Mouse (Mus musculus) adrenal gland (tissue): Measurements from ENCODE around the gene Csf2rb.
"Not testable (repeated sequence)": the region's sequence is repeated elsewhere in the genome, so short reads cannot be mapped to it uniquely, and the experiment has no call there.

ENCODE experiments used
- intact Hi-C: fragments of 180-260 bp; cut with DNase I; formaldehyde crosslinking; loops from one replicate; pipeline ENCODE4 v1.15.1; 2025

Csf2rb gene

DNA sequence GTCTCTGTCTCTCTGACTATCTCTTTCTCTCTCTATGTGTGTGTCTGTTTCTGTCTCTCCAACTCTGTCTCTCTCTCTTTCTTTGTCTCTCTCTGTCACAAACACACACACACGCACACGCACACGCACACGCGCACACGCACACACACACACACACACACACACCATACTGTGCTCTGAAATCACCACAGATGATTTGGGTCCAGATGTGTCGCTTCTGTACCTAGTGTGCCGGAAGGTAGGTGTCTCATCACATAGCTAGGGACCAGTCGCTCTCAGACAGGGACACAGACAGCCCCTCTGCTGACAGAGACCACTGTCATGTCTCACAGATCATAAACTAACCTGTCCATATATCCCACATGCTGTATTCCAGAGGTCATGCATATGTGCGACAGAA lies 1.2 kb downstream of the Csf2rb start:
- intact Hi-C loops: no loop called here

DNA sequence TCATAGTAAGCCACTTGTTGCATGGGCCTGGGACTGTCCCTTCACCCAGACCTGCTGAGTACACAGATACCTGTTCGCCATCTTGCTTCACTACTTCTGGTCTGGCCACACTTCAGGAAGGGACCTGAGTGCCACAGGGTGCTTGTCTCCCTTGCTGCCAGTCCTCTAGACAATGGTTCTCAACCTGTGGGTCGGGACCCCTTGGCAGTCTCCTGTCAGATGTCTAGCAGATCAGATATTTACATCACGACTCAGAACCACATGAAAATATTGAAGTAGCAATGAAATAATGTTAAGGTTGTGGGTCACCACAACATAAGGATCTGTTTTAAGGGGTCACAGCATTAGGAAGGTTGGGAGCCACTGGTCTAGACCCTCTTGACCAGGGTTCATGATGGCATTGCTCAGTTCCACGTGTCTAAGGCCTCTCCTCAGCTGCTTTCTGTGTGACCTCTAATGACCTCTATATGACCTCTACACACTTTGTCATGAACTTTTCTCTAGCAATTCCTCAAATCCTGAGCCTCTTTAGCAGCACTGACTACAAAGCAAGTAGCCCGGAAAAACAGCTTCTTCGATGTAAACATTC lies 2.3 kb downstream of the Csf2rb start:
- intact Hi-C loops: not testable (repeated sequence)

DNA sequence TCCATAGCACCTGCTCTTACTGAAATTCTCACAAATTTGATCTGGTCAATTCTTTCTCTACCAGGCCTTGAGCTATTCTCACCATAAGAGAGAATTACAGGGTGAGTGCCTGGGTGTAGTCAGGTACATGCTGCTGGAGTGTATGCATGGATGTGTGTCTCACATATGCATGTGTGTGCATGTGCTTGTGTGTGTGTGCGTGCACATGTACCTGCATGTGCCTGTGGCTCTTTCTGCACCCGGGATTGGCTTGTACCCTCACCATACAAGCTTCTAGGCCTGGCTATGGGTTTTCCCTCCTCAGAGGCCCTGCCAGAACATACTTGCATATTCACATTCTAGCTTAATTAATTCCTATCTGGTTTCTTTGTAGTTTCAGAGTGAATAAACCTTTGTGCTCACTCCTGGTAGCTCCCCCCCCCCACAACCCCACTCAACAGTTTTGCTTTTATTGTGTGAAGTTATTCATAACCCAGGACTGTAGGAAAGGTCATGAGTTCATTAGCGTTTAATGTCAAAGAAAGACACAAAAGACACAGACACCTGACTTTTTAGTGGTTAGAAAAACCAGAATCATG lies 3.1 kb downstream of the Csf2rb start:
- intact Hi-C loops: no loop called here

DNA sequence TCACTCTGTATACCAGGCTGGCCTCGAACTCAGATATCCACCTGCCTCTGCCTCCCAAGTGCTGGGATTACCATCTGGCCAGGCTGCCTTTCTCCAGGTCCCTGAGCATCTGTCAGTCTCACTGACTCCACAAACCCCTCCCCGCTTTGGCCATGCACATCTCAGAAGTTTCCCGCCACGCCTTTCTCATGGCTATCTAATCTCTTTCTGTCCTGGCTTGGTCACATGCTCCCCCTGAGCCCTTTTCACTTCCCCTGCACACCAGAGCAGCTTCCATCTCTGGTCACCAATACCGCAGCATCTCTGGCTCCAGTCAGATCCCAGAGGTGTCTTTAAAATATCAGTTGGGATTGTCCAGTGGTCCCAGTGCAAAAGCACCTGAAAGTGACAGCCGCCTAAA lies 4.4 kb downstream of the Csf2rb start:
- intact Hi-C loops: loop anchor here (10.0 kb wide), 1 partner anchor 145 kb away; no protein-coding TSS in a partner anchor

DNA sequence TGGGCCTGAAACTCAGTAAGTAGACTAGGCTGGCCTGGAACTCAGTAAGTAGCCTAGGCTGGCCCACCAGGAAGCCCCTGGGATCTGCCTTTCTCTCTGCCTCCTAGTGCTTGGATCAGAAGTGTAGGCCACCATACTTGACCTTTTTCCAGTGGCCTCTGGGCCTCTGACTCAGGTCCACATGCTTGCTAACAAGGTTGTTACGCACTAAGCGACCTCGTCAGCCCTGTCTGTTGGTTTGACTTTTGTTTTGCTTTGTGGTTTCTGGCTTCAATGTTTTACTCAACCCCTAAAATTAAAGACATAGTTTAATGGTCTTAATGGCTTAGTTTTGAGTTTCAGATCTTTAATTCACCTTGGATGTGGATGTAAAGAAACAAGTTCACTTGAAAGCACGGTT lies 5.2 kb downstream of the Csf2rb start:
- intact Hi-C loops: loop anchor here (10.0 kb wide), 1 partner anchor 146 kb away; no protein-coding TSS in a partner anchor

DNA sequence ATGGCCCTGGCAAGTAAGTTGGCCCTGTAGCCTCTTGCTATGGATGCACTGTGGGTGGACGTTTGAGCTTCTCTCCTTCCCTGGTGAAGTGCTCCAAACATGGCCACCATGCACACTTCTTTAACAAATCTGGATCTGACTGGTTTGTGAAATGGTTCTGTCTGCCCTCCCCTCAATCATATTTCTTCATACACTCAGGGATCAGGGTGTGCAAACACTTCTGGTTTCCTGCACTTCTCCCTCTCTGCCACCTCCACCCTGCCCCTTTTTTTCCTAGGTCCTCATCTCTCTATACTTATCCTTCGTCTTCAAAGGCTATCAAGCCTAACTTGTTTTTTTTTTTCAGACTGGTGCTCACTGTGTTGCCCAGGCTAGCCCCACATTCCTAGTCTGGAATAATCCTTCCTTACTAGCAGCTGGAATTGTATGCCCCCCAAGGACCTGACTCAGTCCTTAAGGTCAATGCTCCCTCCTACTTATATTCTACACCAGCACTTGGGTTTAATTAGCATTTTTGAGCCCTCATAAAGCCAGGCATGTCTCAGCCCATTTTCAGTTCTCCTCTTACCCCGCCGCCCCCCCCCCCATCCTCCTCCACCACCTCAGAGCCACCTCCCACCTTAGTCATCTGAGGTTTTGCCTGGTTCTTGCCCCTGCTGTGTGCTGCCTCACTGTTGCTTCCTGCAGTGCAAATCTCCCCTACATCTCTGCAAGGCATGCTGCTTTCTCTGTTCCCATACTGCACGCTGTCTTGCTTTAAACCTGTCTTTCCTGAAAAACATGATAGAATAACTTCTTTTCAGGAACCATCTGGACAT lies 6.2 kb downstream of the Csf2rb start:
- intact Hi-C loops: loop anchor here (10.0 kb wide), 1 partner anchor 147 kb away; no protein-coding TSS in a partner anchor

DNA sequence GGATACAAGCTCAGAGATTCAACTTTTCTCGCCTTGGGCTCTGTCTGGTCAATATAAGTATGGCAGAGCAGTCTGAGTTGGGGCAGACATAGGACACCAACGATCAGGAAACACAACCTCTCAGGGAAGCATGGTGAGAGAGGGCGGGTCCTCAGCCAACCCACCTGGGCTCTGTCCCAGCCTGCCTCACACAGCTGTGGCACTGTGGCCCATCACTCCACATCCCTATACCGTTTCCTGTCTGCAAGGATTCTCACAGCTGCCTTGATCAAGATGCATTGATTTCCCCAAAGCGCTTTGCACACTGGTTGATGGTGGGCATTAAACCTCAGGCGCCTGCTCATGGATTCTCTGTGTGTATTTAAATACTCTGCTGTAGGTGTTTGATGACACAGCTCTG lies 7.4 kb downstream of the Csf2rb start:
- intact Hi-C loops: loop anchor here (10.0 kb wide), 1 partner anchor 148 kb away; no protein-coding TSS in a partner anchor

DNA sequence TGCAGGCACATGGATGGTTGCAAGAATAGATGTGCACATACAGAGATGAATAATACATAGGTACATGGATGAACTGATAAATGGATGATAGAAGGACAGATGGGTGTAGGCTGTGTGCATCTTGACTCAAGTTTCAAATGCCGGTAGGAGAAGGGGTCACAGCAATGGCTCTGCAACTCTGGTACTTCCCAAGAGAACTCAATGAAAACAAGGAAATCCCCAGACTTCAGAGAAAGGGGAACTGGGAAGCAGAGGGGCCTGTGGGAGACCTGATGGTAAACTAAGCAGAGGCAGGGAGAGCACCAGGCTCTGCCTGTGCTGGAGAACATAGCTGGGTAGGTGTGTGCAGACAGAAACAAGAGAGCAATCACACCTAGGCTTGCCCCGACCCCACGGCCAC lies 8.8 kb downstream of the Csf2rb start:
- intact Hi-C loops: loop anchor here (10.0 kb wide), 1 partner anchor 150 kb away; no protein-coding TSS in a partner anchor

DNA sequence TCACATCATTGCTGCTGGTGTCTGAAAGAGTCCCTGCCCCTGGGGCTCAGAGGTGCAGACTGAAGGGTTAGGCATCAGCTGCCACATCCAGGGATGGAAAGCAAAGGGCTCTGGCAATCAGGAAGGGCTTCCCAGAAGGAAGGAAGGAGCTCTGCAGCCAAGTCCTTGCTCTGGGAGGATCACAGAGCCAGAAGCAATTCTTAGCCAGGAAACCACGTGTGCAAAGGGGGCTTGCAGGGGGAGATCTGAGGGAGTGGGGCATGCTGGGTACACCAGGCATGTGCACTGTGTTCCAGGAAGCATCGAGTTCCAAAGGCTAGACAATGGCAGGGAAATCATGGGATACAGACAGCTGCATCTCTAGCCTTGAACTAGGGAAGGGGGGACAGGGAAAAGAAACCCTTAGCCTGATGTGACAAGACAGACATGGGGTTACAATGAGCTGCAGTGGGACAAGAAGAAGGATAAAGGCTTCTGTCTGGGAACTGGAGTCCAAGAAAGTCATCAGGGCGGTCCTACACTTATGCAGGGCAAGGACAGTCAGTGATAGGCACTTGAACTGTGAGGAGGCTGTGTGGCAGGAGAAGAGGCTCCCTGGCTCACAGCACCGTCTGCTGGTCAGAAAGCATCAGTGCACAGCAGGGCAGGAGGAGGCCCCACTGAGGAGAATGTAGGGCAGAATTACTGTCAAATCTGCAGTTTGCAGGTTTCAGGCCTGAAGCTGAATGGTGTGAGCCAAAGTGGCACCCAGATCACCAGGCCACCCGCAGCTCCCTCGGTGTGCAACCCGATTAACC lies 14.3 kb downstream of the Csf2rb start:
- intact Hi-C loops: loop anchor here (1.0 to 10.0 kb wide), 3 partner anchors 43 to 155 kb away; no protein-coding TSS in a partner anchor

DNA sequence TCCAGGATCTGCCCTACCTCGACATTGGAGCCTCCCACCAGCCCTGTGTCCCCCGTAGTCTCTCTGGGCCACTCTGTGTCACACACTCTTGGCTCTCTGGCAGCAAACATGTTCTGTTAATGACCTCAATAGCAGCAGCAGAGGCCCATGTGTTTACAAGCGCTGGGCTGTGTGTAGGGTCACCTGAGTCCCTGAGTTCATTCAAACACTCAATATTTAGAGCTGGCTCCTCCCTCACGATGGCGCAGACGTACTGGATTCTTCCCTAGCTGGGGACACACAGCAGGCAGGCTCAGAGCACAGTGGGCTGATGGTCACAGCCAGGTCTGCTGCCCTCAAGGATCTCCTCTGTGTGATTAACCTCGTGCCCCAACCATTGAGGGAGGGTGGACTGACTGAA lies 15.4 kb downstream of the Csf2rb start:
- intact Hi-C loops: loop anchor here (1.0 kb wide), 1 partner anchor 84 kb away; no protein-coding TSS in a partner anchor

DNA sequence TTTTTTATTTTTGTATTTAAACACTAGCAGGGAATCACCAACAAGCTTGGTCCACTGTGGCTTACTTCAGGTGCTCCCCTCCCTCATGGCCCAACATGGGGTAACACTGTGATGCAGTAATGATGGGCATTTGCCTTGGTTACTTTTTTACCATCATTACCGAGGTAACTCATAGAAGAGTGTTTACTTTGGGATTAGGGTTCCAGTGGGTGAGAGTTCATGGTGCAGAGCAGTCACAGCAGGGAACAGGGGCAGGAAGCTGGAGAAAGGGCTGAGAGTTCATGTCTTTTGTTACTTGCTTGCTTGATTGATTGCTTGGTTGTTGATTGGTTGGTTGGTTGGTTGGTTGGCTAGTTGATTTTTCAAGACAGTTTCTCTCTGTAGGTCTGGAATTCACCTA lies 18.1 kb downstream of the Csf2rb start:
- intact Hi-C loops: no loop called here

DNA sequence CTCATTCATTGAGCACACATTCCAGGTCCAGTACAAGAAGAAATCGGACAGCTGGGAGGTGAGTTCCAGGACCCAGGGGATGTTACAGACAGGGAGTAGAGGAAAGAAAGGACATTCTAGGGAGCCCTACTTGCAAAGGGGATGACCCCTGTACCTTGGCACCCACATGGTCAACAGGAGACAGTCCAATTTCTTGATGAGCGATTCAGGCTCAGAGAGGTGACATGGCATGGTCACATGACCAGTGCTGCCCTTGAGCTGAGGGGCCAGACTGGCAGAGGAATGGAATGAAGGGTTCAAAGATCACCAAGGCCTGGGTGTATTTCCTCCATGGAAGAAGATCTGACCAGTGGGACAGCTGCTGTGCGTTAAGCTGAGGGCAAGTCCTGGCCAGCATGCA lies 19.0 kb downstream of the Csf2rb start:
- intact Hi-C loops: no loop called here

DNA sequence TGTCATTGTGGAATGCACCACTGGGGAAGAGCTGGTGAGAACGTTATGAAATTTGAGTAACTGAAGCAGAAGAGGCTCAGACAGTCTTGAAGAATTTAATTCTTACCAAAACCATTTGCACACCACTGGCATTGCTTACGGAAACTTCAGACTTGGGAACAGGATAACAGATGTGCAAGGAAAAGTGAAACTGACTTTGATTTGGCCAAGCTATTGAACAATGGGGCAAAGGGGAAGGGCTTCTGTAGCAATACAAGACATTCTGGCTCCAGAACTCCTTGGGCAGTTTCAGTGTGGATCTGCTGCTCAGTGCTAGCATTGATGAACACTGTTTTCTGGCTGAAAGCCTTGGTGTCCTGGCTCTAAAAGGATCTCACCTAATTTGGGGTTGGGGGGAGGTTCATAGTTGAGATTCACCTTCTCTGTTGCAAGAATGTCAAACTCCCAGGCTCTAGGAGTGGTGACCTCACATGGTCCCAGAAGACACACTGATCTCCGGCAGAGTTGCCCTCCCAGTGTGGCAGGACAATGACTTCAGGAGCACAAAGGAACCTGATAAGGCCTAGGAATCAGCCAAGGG lies 26.1 kb downstream of the Csf2rb start:
- intact Hi-C loops: loop anchor here (10.0 kb wide), 1 partner anchor 193 kb away; the partner anchor contains the start of gene Sstr3

DNA sequence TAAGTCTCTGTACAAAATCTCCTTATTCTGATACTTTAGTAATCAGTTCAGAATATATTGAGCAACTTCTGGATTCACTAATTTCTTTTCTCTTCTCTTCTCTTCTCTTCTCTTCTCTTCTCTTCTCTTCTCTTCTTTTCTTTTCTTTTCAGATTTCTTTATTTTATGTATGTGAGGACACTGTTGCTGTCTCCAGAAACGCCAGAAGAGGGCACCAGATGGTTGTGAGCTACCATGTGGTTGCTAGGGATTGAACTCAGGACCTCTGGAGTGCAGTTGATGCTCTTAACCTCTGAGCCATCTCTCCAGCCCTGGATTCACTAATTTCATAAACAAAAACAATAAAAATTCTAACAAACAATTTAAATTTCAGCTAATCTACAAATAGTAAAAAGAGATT lies 29.4 kb downstream of the Csf2rb start:
- intact Hi-C loops: loop anchor here (2.0 to 10.0 kb wide), 2 partner anchors 68 to 190 kb away; partner anchors contain the start of gene Sstr3

DNA sequence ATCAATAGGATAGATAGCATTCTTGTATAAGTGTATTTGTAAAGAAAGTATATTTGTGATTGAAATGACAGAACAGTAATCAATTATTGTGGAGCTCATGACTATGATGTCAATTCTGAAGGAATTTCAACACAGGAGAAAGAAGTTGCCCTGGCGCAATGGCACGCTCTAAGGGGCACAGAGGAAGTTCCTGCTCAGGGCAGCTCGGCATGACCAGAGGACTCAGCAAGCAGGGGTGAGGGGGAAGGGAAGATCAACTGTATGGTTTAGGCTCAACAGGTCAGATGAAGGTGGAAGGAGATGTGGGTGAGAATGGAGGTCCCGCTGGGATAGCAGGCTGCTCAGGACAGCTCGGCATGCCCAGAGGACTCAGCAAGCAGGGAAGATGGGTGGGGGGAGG lies 30.0 kb downstream of the Csf2rb start:
- intact Hi-C loops: loop anchor here (2.0 to 10.0 kb wide), 2 partner anchors 67 to 189 kb away; partner anchors contain the start of gene Sstr3

DNA sequence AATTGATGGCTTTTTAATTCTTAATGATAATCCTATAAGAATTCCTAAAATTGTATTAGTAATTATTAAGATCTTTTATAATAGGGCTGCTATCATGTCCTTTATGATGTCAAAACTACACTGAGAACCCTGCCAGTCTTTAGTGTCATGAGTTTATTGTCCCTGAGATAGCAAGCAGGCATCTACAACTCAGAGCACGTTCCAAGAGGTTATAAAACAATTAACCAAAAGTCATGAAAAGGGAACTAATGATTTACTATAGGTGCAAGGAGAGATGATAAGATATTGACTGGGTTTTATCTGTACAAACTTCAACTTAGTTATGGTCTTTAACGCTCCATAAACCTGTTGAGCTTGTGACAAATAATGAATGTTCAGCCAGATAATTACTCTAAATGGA lies 40.4 kb downstream of the Csf2rb start:
- intact Hi-C loops: no loop called here

DNA sequence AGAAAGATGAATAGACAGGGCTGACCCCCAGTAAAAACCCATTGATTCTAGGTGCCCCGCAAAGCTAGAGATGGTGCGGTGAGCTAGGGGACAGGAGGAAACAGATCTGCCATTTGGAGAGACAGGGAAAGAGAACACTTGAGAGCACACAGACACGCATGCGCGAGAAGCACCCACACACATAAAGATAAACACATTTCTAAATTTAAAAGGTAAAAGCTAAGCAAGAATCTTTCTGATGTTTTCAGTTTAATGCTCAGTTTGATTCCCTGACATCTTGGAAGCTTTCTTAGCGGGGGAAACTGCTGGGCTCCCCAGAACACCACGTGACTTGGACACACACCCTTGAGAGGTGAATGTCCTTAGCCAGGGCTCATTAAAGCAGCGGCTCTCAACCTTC lies 41.3 kb downstream of the Csf2rb start:
- intact Hi-C loops: no loop called here

DNA sequence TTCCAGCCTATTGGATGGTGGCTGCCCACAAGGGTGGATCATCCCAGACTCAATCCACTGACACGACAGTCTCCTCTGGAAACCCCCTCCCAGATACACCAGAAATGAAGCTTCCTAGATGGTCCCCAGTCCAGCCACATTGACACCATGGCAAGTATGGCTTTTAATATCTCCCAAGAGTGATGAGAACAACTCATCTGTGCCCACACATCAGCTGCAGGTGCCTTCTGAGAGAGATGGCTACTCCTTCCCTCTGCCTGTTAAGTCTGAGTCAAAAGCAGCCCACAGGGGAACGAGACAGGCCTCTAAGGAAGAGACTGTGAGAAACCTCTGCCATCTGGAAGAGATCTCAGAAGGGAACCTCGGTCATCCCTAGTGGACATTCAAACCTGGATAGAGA lies 42.3 kb downstream of the Csf2rb start:
- intact Hi-C loops: no loop called here

DNA sequence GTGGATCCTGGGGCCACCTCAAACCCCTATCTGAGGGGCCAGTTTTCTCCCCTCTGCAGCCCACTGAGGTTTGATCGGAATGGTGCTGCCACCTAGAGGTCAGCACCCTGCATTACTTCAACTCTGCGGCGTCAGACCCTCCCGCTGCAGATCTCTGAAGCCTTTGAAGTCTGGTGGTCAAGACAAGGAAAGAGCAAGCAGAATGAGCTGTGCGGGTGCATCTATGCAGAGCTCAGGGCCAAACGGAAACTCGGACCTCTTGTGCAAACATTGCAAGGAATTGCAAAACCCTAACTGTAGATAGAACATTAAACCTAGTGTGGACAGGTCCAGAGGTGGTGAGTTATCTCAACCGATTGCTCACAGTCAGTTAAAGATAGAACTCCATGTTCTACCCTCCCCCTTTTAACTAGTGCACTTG lies 43.4 kb downstream of the Csf2rb start:
- intact Hi-C loops: loop anchor here (1.0 kb wide), 1 partner anchor 112 kb away; no protein-coding TSS in a partner anchor

DNA sequence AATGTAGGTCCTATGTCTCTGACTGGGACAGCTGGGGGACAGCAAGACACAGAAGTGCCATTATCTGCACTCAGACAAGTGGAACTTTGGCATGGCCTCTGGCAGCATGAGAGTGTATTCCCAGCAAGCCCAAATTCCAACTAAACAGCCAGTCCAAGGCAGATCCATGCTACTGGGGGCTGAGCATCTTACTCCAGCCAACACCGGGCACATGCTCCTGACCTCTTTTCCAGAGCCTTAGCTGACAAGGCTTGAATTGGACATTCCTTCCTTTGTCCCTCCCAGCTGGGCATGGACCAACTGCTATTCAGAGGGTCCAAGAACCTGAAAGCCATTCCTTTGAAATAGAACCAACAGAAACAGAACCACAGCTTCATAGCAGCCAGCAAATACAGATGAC lies 44.1 kb downstream of the Csf2rb start:
- intact Hi-C loops: loop anchor here (1.0 kb wide), 1 partner anchor 112 kb away; no protein-coding TSS in a partner anchor

DNA sequence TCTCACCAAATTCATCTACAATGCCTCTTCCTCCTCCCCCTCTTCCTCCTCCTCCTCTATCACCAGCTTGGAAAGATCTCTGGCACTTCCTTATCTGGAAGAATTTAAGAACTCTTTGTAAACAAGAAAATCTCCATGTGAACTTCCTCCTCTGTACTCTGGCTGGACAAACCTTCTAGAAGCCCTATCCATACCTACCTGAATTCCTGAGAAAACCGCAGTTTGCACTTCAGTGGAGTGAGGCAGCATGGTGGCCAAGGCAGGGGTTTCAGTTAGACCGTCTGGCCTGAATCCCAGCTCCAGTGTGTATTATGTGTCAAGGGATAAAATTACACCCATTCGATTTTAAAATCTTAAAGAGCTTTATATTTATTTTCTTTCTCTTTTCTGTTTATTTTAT lies 47.2 kb downstream of the Csf2rb start:
- intact Hi-C loops: no loop called here
